Mouse (Mus musculus) CD8-positive naive resting alpha-beta T cell, adult 57 days (primary cell): Measurements from ENCODE around the gene Slc1a3. TPM values are rescaled to one million over a fixed set of nuclear protein-coding genes. Genes with fewer than 3 reads are reported as not detected.

Source experiments
- total RNA-seq: library from RNA; stranded (reverse); gene quantifications from one replicate; pipeline ENCODE4 v1.2.4, GENCODE M21; 2023

The Slc1a3 gene
- 1.4 TPM for total RNA-seq

DNA sequence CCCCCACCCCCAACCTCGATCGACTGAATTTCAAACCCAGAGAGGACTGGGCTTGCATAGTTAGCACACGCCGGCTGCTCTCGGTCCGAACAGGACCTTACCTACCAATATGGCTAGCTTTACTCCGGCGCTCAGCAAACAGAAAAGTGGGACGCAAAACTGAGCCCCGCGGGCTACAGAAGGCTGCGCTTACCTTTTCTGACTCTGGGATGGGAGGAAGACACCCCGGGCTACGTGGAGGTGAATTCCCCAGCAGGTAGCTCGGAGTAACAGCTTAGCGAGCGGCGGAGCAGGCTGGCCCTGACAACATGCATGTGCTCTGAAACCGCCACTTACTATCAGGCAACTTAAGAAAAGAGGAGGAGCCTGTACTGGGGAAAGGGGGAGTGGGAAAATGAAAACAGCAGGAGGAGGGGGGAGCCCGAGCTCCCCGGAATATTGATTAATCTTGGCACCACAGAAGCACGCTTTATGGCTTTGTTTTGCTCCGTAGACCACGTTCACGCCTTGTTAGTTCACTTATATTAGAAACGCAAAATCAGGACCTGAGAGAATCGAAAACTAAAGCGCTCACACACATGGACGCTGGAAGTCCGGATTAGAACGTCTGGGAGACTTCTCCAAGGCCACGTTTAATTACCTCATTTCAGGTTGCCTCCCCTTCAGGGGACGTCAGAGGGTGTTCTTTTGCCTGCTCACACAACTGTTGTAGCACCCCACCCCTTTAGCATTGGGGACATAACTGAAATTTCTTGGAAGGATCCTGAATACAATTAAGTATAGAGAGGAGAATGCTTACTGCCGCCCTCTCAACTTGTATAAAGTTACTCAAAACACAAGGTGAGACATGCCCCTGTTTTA lies at the start of gene Slc1a3:
Slc1a3 (minus strand) TSS at position 619 of the 861 bp plus-strand sequence.

Other genes with a start within 250 kb of the Slc1a3 start
- gene Gm2310, start 190.8 kb downstream of the Slc1a3 start, total RNA-seq, result not detected